Mouse (Mus musculus) midbrain, embryonic 11.5 days (tissue): ENCODE data around the gene Mark3. TPM values are rescaled to one million over a fixed set of nuclear protein-coding genes. Genes with fewer than 3 reads are reported as not detected.
A peak's percentile ranks its signal among the peaks of the same experiment; 100 is the strongest.

Experiments used
- ATAC-seq: fragments of 200-750 bp; cut with Nextera tagmentation; 2 replicates; pipeline ENCODE4 v1.8.0; 2017; ENCODE audit warnings: moderate TSS enrichment, moderate library complexity; ENCODE audit not compliant: low FRiP score
- DNase-seq: peaks from one replicate; pipeline ENCODE4 v3.0.0; 2015; ENCODE audit warnings: low spot score; ENCODE audit errors: missing footprints
- H3K27ac ChIP-seq: fragments of 300-500 bp; sonication (generic); 2 replicates; pipeline ENCODE4 v1.5.1; 2014; ENCODE audit warnings: low read depth, low read length
- H3K27me3 ChIP-seq: fragments of 300-500 bp; sonication (generic); 2 replicates; pipeline ENCODE4 v1.6.1; 2014; ENCODE audit warnings: mild to moderate bottlenecking, low read length, moderate library complexity, mixed read lengths; ENCODE audit not compliant: control insufficient read depth, insufficient read depth
- H3K36me3 ChIP-seq: fragments of 300-500 bp; sonication (generic); 2 replicates; pipeline ENCODE4 v1.6.1; 2014; ENCODE audit warnings: mild to moderate bottlenecking, low read length, moderate library complexity, mixed read lengths; ENCODE audit not compliant: control insufficient read depth, insufficient read depth
- H3K4me1 ChIP-seq: fragments of 300-500 bp; sonication (generic); 2 replicates; pipeline ENCODE4 v1.6.1; 2014; ENCODE audit warnings: low read length; ENCODE audit not compliant: control insufficient read depth, insufficient read depth
- H3K4me2 ChIP-seq: fragments of 300-500 bp; sonication (generic); 2 replicates; pipeline ENCODE4 v1.6.1; 2014; ENCODE audit warnings: mild to moderate bottlenecking, moderate library complexity
- H3K4me3 ChIP-seq: fragments of 300-500 bp; sonication (generic); 2 replicates; pipeline ENCODE4 v1.5.1; 2014; ENCODE audit warnings: low read depth, low read length
- H3K9ac ChIP-seq: fragments of 300-500 bp; sonication (generic); 2 replicates; pipeline ENCODE4 v1.6.1; 2014; ENCODE audit warnings: low read length
- H3K9me3 ChIP-seq: fragments of 300-500 bp; sonication (generic); 2 replicates; pipeline ENCODE4 v1.6.1; 2016; ENCODE audit warnings: low read length; ENCODE audit not compliant: control insufficient read depth
- WGBS: fragments of 180-500 bp; shearing (Covaris S2); extraction: QIAGEN DNeasy Blood & Tissue Kit; methylation state at CpG from one replicate; pipeline ENCODE4 v1.1.7; 2014; 5-methylcytosine and 5-hydroxymethylcytosine counted together
- polyA plus RNA-seq: library from polyadenylated mRNA; unstranded; fragments of >200 nt; fragmentation: Nextera tagmentation; extraction: Ambion mirVana; gene quantifications from 2 replicates; pipeline ENCODE4 v1.2.1, GENCODE M21; 2014

The Mark3 gene
- polyA plus RNA-seq, 1 experiment from 2014 or later = 73.7 TPM

DNA sequence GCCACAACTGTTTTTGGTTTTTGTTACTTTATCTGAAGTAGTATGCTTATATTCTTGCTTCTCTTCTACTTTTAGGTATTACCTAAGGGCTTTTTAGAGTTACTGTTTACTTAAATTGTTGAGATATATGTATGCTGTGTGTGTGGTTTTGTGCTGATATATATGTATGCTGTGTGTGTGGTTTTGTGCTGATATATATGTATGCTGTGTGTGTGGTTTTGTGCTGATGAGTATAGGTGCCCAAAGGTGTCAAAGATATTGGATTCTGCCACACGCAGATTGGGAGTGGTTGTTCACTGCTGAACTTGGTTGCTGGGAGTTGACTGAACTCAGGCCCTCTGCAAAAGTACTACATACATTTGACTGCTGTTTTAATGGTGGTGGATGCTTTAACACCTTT is 24.6 kb downstream of the Mark3 start:
- H3K27ac ChIP-seq = no peak overlapping the region
- WGBS = 96% methylated on average over 1 of the region's 1 CpGs
- no peaks in the 10 kb centered on the region for H3K27me3 ChIP-seq
- H3K4me3 ChIP-seq = no peak overlapping the region
- no peak overlapping the region for H3K4me2 ChIP-seq
- H3K36me3 ChIP-seq = peaks cover 21% of the 10 kb centered on the region
- no peak overlapping the region for H3K9ac ChIP-seq
- ATAC-seq (no peak), DNase-seq (peak; percentile 62)
- no peaks in the 10 kb centered on the region for H3K4me1 ChIP-seq
- no peaks in the 10 kb centered on the region for H3K9me3 ChIP-seq

DNA sequence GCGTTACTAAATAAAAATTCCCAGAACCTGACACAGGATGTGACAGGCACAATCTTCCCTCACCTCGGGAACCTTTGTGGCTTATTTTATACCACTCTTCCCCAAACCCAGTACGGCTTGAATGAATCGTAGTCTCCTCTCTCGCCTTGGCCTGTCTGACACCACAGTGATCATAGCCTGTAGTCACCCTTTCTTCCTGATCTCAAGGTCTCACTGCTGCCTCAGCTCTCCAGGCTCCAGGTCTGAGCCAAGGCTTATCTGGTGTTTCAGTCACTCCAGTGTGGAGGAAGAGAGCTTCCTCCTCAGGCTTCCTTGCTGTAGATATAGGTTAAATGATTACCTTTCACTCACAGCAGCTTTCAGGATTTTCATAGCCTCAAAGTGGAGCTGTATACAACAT is 25.3 kb downstream of the Mark3 start:
- Histone ChIP-seq H3K27me3 (no peaks in the 10 kb centered on the region), H3K4me1 (no peaks in the 10 kb centered on the region), H3K4me3 (no peak overlapping the region), H3K27ac (no peak overlapping the region), H3K9me3 (no peaks in the 10 kb centered on the region), H3K4me2 (no peak overlapping the region), H3K9ac (no peak overlapping the region), H3K36me3 (peaks cover 21% of the 10 kb centered on the region)
- DNase-seq (no peak), ATAC-seq (no peak)
- 90% methylated on average over 5 of the region's 5 CpGs for WGBS

DNA sequence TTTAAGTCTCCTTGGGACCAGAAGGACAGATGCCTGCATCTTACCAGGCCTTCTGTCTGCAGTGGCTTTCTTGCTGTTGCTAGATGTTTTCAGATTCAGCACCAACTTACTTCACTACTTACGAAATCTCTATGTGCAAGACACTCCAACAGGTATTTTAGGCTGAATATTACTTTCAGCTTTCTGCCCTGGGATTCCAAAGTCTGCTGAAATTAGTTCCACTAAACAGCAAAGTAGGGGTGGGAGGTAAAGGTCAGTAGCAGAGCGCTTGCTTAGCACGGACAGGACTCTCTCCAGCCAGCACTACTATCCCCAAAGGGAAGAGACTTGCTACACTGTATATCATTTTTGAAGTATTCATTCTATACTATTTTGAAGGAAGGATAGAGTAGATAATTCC is 29.5 kb downstream of the Mark3 start:
- no peak overlapping the region for H3K27ac ChIP-seq
- no peaks in the 10 kb centered on the region for H3K27me3 ChIP-seq
- H3K9ac ChIP-seq = no peak overlapping the region
- no peak for ATAC-seq
- no peak overlapping the region for H3K4me3 ChIP-seq
- H3K4me2 ChIP-seq = no peak overlapping the region
- WGBS = 94% methylated on average over 3 of the region's 3 CpGs
- H3K9me3 ChIP-seq = no peaks in the 10 kb centered on the region
- DNase-seq = no peak
- no peaks in the 10 kb centered on the region for H3K36me3 ChIP-seq
- H3K4me1 ChIP-seq = no peaks in the 10 kb centered on the region

DNA sequence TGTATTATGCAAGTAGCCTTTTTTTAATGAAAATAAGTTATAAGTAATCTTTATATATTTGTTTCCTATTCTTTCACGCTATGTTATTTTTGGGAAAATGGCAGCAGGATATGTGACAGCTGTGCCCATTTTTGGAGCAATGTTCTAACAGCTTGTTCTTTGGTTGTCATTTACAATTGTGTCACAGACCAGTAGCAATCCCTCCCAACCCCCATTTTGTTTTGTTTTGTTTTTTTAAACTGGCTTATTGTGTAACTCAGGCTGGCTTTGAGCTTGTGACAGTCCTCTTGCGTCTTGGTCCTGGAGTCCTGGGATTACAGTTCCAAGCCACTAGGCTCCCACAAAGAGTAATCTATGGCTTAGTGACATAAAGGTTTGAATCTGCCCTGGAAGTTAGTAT is 31.3 kb downstream of the Mark3 start:
- no peaks in the 10 kb centered on the region for H3K36me3 ChIP-seq
- H3K27me3 ChIP-seq = no peaks in the 10 kb centered on the region
- H3K27ac ChIP-seq = no peak overlapping the region
- no peaks in the 10 kb centered on the region for H3K9me3 ChIP-seq
- H3K4me3 ChIP-seq = no peak overlapping the region
- no peak for DNase-seq
- no peaks in the 10 kb centered on the region for H3K4me1 ChIP-seq
- 99% methylated on average over 2 of the region's 2 CpGs for WGBS
- H3K9ac ChIP-seq = no peak overlapping the region
- H3K4me2 ChIP-seq = no peak overlapping the region
- ATAC-seq = no peak

DNA sequence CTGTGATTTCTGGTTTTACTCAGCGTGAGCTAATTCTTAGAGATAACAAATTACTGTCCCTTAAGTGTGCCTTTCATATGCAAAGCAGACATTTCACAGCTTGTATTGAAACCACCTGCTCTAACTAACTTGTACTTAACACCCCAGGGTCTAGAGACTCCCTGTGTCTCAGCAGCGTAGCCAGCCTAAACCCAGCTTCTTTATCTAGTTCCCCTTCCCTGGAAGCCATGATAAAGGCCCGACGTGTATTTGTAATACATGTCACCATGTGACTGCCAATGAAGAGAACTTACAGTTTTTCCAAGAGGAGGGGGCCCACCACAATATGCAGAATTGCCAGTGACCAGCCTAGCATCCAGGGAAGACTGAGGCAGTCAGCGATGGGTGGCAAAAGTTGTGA is 33.7 kb downstream of the Mark3 start:
- Histone ChIP-seq H3K27ac (no peak overlapping the region), H3K4me1 (no peaks in the 10 kb centered on the region), H3K36me3 (peaks cover 7% of the 10 kb centered on the region; the same call in 1 of the 2 replicates), H3K9ac (no peak overlapping the region), H3K27me3 (no peaks in the 10 kb centered on the region), H3K4me3 (no peak overlapping the region), H3K4me2 (no peak overlapping the region), H3K9me3 (no peaks in the 10 kb centered on the region)
- no peak for ATAC-seq
- DNase-seq = no peak
- WGBS = 46% methylated on average over 5 of the region's 5 CpGs

DNA sequence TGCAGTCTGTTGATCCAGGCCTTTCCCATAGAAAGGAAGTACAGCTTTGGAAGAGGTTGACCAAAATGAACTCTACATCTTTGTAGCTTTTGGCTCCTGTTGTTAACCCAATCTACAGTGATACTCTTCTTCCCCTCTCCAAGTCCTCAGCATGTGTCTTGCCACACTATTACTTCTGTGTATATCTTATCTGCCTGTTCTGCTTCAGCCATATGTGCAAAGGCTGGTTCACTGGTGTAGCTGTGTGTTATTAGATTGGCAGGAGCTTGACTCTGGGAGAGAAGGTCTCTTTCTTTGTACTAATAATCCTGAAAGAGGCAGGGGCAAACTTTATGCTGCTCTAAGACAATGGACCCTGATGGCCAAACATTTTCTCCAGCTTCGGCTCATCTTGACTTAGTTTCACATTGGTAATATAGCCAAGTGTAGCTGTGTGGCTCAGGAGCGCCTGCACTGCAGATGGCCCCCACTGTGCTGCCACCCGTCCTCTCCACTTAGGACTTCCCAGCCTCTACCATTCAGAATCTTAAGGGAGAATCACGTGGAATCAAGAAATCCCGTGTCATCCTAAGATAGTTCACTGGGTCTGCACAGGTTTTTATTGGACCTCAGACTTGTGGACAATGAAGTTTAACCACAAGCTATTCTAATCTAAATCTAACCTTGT is 40.3 kb downstream of the Mark3 start:
- Histone ChIP-seq H3K9me3 (no peaks in the 10 kb centered on the region), H3K4me2 (no peak overlapping the region), H3K9ac (no peak overlapping the region), H3K36me3 (peaks cover 7% of the 10 kb centered on the region; the same call in 1 of the 2 replicates), H3K27me3 (no peaks in the 10 kb centered on the region), H3K4me3 (no peak overlapping the region), H3K27ac (no peak overlapping the region), H3K4me1 (no peaks in the 10 kb centered on the region)
- ATAC-seq (no peak), DNase-seq (no peak)
- WGBS = 84% methylated on average over 5 of the region's 5 CpGs

DNA sequence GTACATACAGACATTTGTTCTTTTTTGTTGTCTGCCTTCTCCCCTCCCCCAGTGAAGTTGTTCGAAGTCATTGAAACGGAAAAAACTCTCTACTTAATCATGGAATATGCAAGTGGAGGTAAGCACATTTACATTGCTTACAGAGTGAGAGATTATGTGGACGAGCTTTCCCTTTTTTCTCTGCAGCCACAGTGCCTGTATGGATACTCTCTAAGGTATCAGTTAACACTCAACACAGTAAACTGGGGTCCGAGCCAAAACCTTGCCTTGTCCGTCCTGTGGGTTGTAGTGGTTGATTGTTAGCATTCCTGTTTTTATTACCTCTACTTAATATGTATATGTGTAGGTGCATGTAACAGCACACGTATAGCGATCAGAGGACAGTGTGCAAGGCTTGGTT is 43.9 kb downstream of the Mark3 start:
- Histone ChIP-seq H3K27me3 (no peaks in the 10 kb centered on the region), H3K4me3 (no peak overlapping the region), H3K4me2 (no peak overlapping the region), H3K4me1 (no peaks in the 10 kb centered on the region), H3K9ac (no peak overlapping the region), H3K36me3 (peaks cover 8% of the 10 kb centered on the region; the same call in 1 of the 2 replicates), H3K9me3 (no peaks in the 10 kb centered on the region), H3K27ac (no peak overlapping the region)
- ATAC-seq (no peak), DNase-seq (no peak)
- WGBS = 94% methylated on average over 7 of the region's 7 CpGs

DNA sequence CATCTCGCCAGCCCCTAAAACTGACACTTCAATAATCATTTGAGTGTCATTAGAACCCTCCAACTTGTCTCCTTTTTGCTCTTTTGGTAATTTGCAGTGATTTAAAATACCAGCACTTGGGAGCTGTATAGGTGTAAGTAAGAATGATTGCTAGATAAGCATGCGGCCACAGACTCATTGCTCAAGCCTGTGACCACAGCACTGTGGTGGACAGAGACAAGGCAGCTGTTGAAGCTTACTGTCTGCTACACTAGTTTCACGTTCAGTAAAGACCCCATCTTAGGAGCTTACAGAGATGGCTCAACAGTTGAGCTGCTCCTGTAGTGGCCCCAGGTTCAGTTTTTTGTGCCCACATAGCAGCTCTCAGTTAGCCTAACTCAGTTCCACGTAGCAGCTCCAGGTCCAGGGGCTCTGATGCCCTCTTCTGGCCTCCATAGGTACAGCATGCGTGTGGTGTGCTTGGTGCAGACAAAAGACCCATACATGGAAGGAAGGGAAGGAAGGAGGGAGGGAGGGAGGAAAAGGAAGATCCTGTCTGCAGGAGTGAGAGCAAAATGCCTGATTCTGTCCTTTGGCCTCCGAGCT is 73.8 kb downstream of the Mark3 start:
- no peaks in the 10 kb centered on the region for H3K9me3 ChIP-seq
- ATAC-seq (peak; percentile 73), DNase-seq (peak; percentile 95)
- H3K9ac ChIP-seq = no peak overlapping the region
- H3K4me2 ChIP-seq = no peak overlapping the region
- no peaks in the 10 kb centered on the region for H3K4me1 ChIP-seq
- H3K27ac ChIP-seq = no peak overlapping the region
- H3K27me3 ChIP-seq = no peaks in the 10 kb centered on the region
- no peak overlapping the region for H3K4me3 ChIP-seq
- 62% methylated on average over 6 of the region's 6 CpGs for WGBS
- peaks cover 14% of the 10 kb centered on the region for H3K36me3 ChIP-seq

DNA sequence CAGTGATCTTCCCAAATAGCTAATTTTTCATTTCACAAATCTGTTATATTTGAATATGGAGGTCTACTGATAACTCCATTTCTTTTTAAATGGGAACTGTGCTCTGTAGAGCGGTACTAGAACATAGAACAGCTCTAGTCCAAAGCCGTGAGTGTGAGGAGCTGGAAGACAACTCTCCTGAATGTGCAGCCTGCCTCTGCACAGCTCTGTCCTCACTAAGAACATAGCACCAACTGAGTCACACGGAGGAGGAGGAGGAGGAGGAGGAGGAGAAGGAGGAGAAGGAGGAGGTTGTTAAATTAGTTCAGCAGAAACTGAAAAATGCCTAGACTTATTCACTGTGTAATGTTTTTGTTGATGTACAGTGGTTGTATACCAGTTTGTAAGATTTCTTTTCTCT is 78.6 kb downstream of the Mark3 start:
- Histone ChIP-seq H3K36me3 (peaks cover 23% of the 10 kb centered on the region), H3K9ac (no peak overlapping the region), H3K4me1 (no peaks in the 10 kb centered on the region), H3K9me3 (no peaks in the 10 kb centered on the region), H3K27ac (no peak overlapping the region), H3K4me2 (no peak overlapping the region), H3K27me3 (no peaks in the 10 kb centered on the region), H3K4me3 (no peak overlapping the region)
- DNase-seq (no peak), ATAC-seq (no peak)
- 90% methylated on average over 3 of the region's 3 CpGs for WGBS
